Mouse (Mus musculus): ENCODE measurements at regions not wholly inside any gene's neighbourhood (a gene's known extent, or its start where the extent isn't known, plus 50 kb on each side); places are given as distances from the start of the nearest gene placed in this dataset.
"Not testable (repeated sequence)": the region's sequence is repeated elsewhere in the genome, so short reads cannot be mapped to it uniquely, and the experiment has no call there.

DNA sequence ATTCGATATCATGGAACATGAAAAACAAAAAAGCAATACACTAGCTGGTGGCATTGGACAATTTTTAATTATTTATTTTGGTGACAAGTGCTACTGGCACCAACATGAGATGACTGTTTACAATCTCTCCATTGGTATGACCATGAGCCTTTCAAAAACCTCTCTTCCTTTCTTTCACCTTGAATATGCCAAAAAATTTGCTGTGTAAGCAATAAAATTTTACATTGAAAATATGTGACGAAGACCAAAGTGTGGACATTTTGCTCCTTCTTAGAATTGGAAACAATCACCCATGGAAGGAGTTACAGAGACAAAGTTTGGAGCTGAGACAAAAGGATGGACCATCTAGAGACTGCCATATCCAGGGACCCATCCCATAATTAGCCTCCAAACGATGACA lies 83.4 kb upstream of the Gm49339 start:
- not testable (repeated sequence) for DNase-seq (ENCODE audit: low read depth, low spot score)

DNA sequence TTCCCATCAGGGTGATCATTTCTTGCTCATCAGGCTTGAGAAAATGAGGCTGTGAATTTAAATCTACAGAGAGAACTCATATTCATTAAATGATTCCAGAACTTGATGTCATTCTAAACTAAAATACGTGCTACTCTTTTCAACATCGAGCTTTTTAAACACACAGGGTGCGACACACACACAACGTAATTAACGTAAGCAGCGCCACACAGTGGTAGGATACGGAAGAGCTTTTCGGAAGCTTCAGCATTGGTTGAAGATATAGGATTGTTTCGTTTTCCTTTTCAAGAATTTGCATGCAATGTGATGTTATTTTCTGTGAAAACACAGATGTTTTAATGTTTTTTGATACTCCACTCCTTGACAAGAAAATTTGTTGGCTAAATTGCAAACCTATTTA lies 75.3 kb upstream of the Gm49339 start:
- peak; percentile 62 for DNase-seq (ENCODE audit: low read depth, low spot score)

DNA sequence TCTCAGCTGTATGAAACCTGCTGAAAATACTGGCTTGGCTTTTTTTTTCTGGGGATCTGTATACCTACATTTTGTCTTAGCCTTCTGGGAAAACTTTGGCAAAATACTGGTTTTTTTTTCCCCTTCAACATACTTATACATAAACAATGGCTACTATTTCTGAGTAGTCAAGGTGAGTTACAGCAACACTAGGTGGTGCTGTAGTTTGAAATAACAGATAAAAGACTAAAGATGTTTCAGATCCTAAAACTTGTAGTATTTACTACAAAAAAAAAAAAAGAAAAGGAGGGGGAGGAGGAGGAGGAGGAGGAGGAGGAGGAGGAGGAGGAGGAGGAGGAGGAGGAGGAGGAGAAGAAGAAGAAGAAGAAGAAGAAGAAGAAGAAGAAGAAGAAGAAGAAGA lies 67.6 kb upstream of the Gm49339 start:
- no peak for DNase-seq (ENCODE audit: low read depth, low spot score)

DNA sequence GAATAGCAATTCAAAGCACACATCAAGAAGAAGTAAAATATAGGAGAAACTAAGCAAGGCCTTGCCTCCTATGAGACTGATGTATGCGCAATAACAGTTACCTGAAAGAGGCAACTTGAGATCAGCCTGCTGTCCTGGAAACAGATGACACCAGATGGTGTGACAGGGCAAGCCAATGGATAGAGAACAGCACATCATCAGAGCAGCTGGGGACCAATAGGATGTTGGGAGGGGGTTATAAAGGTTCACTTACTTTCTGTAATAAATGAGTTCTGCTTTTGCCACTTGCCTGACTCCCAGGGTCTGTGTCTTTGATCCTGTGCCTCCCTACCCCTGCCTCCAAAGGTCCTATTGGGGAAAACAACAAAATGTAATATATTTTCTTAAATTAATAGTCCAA lies 65.9 kb upstream of the Gm49339 start:
- peak; percentile 46 for DNase-seq (ENCODE audit: low read depth, low spot score)

DNA sequence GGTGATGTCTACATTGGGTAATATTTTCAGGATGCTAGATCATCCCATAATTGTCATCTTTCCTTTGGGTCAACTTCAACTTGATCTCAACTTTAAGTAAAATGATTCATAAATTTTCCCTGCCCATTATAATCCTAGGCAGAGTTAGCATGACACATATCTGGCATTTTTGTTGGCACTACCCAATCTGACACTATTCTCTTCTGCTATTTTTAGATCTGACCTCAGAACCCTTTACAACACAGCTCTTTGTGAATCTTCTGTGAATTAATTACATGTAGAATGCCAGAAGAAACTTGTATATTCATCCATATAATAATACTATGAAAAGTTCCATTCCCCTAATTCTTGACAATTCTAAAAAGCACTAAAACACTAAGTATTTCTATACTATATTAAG lies 63.7 kb upstream of the Gm49339 start:
- no peak for DNase-seq (ENCODE audit: low read depth, low spot score)

DNA sequence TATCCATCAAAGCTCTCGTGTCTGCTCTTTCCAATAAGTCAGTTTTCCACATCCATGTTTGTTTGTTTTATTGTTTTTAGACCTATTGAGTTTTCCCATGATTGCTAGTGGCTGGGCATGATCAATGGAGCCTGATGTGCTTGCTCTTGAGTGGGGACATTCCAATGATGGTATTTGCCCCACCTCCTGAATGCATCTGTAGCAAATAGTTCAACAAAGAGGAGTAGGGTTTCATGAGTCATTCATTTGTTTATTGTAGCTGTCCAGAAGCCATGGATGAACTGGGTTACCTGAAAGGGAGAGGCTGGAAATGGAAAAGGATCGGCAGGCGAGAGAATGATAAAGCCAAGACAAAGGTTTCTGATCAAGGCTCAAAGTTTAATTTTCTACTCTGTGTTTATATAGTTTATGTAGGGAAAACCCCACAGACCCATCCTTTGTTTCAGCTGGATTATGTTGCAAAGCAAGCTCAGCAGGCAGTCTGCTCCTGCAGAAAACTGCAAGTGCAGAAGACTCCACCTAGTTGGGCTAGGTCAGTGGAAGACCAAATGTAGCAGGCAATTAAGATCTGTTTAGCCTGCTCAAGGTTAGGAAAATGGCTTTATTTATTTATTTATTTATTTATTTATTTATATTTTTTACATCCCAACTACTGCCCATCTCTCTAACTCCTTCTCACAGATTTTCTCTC lies 63.0 kb upstream of the Gm49339 start:
- peak; percentile 91 for DNase-seq (ENCODE audit: low read depth, low spot score)

DNA sequence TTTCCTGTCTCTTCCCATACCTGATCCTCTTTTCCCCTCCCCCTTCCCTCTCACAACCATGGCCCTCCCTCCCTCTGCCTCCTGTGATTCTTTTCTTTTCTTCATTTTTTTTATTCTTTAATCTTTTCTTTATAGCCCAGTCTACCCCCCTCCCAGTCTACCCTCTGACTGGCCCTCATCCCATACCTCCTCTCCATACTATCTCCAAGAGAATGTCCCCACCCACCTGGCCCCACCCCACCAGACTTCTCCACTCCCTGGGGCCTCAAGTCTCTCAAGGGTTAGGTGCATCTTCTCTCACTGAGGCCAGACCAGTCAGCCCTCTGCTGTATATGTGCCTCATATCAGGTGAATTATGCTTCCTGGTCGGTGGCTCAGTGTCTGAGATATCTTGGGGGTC lies 61.9 kb upstream of the Gm49339 start:
- DNase-seq (ENCODE audit: low read depth, low spot score): no peak

DNA sequence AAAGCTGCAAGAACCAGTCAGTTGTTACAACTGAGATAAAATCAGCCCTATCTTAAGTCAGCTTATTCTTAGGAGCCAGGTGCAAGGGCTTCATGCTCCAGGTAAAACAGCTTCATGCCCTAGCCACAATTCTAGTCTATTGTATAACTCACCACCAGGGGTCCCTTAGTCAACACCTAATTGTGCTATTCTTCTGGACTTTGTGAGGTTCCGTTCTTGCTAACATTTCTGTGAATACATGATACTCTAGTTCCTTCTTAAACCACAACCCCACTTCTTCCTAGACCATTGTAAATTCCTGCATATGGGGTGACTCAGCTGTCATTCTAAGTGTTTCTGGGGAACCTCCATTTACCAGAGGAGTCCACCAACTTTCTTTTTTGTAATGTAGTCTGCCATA lies 57.9 kb upstream of the Gm49339 start:
- peak; percentile 24 for DNase-seq (ENCODE audit: low read depth, low spot score)

Measured in R1 (cell line).